Mouse (Mus musculus): ENCODE results near the gene Psapl1.

GRCm38 (mm10) chr5:36194631-36195030, 9.2 kb upstream of the Psapl1 start:
- TF ChIP-seq CTCF (IDR thresholded peaks at IDR 0.05; ENCODE audit: low read depth, low read length): no peak
- no peak for TF ChIP-seq GATA1 (IDR thresholded peaks at IDR 0.05; ENCODE audit: borderline replicate concordance, low read length)
